Mouse (Mus musculus): ENCODE measurements at regions not wholly inside any gene's neighbourhood (a gene's known extent, or its start where the extent isn't known, plus 50 kb on each side); places are given as distances from the start of the nearest gene placed in this dataset.

DNA sequence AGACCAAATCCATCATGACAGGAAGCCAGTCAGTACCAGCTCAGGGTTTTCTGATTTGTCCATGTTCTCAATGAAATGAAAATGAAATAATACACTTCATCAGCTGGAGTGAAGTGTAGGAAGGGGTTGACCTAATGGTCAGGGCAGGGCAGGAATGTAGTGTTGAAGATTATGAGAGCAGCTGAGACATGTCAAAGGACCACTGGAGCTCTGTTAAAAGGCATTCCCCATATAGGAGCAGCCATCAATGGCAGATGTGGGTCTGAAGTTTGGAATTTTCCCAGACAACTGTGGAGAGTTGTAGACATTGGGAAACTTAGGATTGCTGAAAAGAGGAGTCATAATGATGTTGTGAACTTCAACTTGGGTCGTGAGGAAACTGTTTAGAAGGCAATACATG, 206.8 kb upstream of the Fermt1 start:
- no peak for TF ChIP-seq CTCF (IDR thresholded peaks at IDR 0.05)
- intact Hi-C loops (cut with DNase I), result no loop called here
- no peak for DNase-seq
- H3K4me3 ChIP-seq, result no peak overlapping the region
- H3K27ac ChIP-seq, result no peak overlapping the region

- H3K27ac ChIP-seq, result no peak overlapping the region
- DNase-seq, result no peak
- intact Hi-C loops (cut with DNase I), result no loop called here
- TF ChIP-seq CTCF (IDR thresholded peaks at IDR 0.05), result peak; percentile 45
- H3K4me3 ChIP-seq, result no peak overlapping the region
These were observed 210.8 kb upstream of the Fermt1 start for GRCm38 (mm10) chr2:133156537-133156936.

DNA sequence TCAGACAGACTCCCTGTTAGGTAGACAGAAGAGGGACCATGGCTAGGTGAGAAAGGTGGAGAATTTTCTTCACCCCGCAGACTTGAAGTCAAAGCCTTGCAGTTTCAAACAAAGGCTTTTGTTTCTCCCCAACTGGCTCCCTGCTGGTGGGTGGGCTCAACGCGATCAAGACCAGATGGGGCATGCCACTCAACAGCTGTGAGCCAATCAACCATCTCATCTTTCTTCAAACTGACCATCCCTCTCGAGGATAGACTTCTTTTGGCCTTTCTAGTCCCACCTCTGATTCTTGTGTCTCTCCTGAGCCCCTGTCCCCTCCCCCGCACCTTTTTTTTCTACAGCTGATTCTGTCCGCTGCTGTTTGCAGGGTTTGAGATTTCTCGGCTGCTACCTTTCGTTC, 212.5 kb upstream of the Fermt1 start:
- intact Hi-C loops (cut with DNase I), result no loop called here

DNA sequence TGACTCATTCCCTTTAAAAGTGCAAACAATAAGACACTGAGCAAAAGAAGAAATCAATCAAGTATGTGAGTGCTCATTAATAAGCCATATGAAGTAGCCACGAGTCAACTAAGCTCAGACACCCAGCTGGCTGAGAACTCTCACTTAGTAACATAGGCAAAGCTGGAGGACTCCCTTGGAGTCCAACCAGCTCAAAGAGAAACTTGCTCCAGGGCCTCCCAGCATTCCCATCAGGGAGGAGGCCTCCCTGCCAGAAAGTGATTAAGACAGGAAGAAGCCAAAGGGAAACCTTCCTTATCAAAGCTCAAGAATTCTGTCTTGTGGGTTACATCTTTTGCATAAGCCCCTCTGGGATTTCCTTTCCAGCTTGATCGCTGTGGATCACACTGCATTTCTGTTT, 213.7 kb upstream of the Fermt1 start:
- Histone ChIP-seq H3K27ac (no peak overlapping the region), H3K4me3 (no peak overlapping the region)
- no peak for TF ChIP-seq CTCF (IDR thresholded peaks at IDR 0.05)
- peak; percentile 24 for DNase-seq
- intact Hi-C loops (cut with DNase I), result no loop called here

More for the DNA sequence above, 212.5 kb upstream of the Fermt1 start:
- H3K4me3 ChIP-seq, result no peak overlapping the region
- no peak for DNase-seq
- TF ChIP-seq CTCF (IDR thresholded peaks at IDR 0.05), result no peak
- no peak overlapping the region for H3K27ac ChIP-seq

DNA sequence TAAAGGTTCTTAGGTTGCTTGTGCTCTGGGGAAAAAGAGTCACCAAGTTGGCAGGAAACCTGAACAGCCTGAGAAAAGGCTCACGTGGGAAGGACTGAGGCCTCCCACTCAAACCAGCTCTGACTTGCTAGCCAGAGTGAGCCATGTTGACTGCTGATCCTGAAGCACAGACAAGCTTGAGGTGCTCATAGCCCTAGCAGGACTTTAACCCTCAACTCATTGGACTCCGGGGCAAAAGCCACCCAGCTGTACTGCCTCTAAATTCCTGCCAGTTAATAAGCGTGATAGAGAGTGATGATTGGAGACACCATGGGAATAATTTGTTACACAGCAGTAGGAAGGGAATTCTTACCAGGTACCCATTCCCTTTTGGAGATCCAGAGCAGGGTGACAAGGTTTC, 230.7 kb upstream of the Fermt1 start:
- intact Hi-C loops (cut with DNase I), result no loop called here

GRCm38 (mm10) chr2:133181216-133181615, 235.5 kb upstream of the Fermt1 start:
- intact Hi-C loops (cut with DNase I), result no loop called here
- H3K4me3 ChIP-seq, result no peak overlapping the region
- no peak for TF ChIP-seq CTCF (IDR thresholded peaks at IDR 0.05)
- H3K27ac ChIP-seq, result no peak overlapping the region
- no peak for DNase-seq

More for the DNA sequence above, 230.7 kb upstream of the Fermt1 start:
- DNase-seq, result no peak
- no peak for TF ChIP-seq CTCF (IDR thresholded peaks at IDR 0.05)
- Histone ChIP-seq H3K27ac (no peak overlapping the region), H3K4me3 (no peak overlapping the region)

DNA sequence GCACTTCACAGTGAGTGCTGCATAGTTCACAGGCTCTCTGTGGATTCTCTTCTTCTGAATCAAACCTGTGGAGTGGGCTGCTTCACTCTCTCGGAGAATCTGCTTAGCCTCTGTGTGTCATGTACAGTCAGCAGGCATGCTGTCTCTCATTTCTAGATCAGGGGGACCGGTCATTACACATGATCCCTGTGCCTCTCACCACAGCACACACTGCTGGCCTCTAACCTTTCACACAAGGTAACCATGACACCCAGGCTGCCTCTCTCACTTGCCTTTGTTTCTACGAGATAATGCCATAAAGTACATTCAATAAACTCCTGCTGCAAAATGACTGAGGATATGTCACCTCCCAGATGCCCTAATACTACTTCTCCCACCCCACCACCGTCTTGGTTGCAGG, 237.2 kb upstream of the Fermt1 start:
- no peak overlapping the region for H3K4me3 ChIP-seq
- H3K27ac ChIP-seq, result no peak overlapping the region
- no peak for DNase-seq
- intact Hi-C loops (cut with DNase I), result no loop called here
- TF ChIP-seq CTCF (IDR thresholded peaks at IDR 0.05), result no peak

- no peak overlapping the region for H3K4me3 ChIP-seq
- no peak for DNase-seq
- no peak overlapping the region for H3K27ac ChIP-seq
- intact Hi-C loops (cut with DNase I), result no loop called here
- no peak for TF ChIP-seq CTCF (IDR thresholded peaks at IDR 0.05)
These were observed 258.7 kb upstream of the Fermt1 start for GRCm38 (mm10) chr2:133204295-133204866.

DNA sequence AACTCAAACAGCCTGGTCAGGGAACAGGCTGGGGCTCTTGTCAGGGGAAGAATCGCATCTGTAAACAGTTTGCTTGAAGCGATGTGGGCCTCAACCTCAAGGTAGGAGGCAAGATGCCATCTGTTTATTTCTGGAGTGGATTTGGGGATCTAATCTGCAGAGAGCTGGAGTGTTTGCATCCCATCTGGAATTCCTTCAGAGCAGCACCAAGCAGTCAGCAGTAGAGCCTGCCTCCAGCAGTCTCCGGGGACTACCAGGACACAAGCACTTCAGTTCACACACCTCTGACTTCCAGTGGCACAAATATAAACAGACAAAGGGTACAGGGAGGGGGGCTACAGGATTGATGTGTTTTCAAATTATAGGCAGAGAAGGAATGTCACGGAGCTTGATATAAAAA, 262.8 kb upstream of the Fermt1 start:
- no peak for DNase-seq
- intact Hi-C loops (cut with DNase I), result no loop called here
- Histone ChIP-seq H3K27ac (no peak overlapping the region), H3K4me3 (no peak overlapping the region)
- no peak for TF ChIP-seq CTCF (IDR thresholded peaks at IDR 0.05)

- Histone ChIP-seq H3K27ac (no peak overlapping the region), H3K4me3 (no peak overlapping the region)
- DNase-seq, result no peak
- no peak for TF ChIP-seq CTCF (IDR thresholded peaks at IDR 0.05)
- intact Hi-C loops (cut with DNase I), result no loop called here
These were observed 276.3 kb upstream of the Fermt1 start for GRCm38 (mm10) chr2:133221762-133222556.

- intact Hi-C loops (cut with DNase I), result no loop called here
- DNase-seq, result no peak
These were observed 289.6 kb upstream of the Fermt1 start for GRCm38 (mm10) chr2:133235175-133235920.

GRCm38 (mm10) chr2:133252131-133252530, 299.8 kb upstream of the Bmp2 start:
- H3K27ac ChIP-seq, result no peak overlapping the region
- no peak for DNase-seq
- no peak overlapping the region for H3K4me3 ChIP-seq
- intact Hi-C loops (cut with DNase I), result no loop called here
- no peak for TF ChIP-seq CTCF (IDR thresholded peaks at IDR 0.05)

More at GRCm38 (mm10) chr2:133235175-133235920, 289.6 kb upstream of the Fermt1 start:
- no peak overlapping the region for H3K4me3 ChIP-seq
- H3K27ac ChIP-seq, result no peak overlapping the region
- no peak for TF ChIP-seq CTCF (IDR thresholded peaks at IDR 0.05)

- Histone ChIP-seq H3K4me3 (no peak overlapping the region), H3K27ac (no peak overlapping the region)
- intact Hi-C loops (cut with DNase I), result no loop called here
- DNase-seq, result no peak
- TF ChIP-seq CTCF (IDR thresholded peaks at IDR 0.05), result no peak
These were observed 277.5 kb upstream of the Bmp2 start for GRCm38 (mm10) chr2:133274424-133274823.
